Mouse (Mus musculus) E14TG2a.4 (cell line): Measurements from ENCODE around the gene Thbs2.

ENCODE experiments used
- CTCF ChIP-seq: conservative IDR thresholded peaks from 2 replicates; pipeline ENCODE4 v1.5.1; 2014; ENCODE audit warnings: low read length
- NANOG ChIP-seq: IDR thresholded peaks from 2 replicates; pipeline ENCODE4 v1.6.1; 2014; ENCODE audit warnings: borderline replicate concordance, low read length, mixed read lengths
- POU5F1 ChIP-seq: IDR thresholded peaks from 2 replicates; pipeline ENCODE4 v1.6.1; 2014; ENCODE audit warnings: low read length, borderline replicate concordance

GRCm38 (mm10) chr17:14727481-14727880 is 33.4 kb upstream of the Thbs2 start:
- TF ChIP-seq CTCF (no peak), NANOG (no peak), POU5F1 (no peak)
